Mouse (Mus musculus): ENCODE results near the gene Aph1c. TPM values are rescaled to one million over a fixed set of nuclear protein-coding genes. Genes with fewer than 3 reads are reported as not detected.

The Aph1c gene
- polyA plus RNA-seq, 1 experiment from 2014 or later: 4.0 TPM

DNA sequence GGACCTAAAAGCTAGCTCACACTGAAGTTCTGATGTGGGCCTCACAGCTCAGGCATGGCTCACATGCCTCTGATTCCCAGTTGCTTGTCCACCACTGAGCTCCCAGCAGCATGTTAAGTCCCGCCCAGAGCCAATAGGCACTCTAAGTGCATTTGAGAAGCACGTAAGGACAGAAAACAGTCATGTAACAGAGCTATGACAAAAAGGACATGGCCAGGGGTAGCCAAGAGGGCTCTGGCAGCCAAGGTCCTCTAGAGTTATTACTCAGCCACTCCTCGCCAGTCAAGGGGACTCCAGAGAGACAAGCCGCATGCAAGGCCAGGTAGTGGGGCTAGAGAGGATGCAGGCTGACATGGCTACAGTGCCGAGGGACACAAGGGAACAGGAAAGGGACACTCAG, 25.0 kb upstream of the Aph1c start:
- no peak overlapping the region for H3K4me2 ChIP-seq (replicated peaks; ENCODE audit: low read depth, low read length)
- no peaks in the 10 kb centered on the region; the same call in none of the 2 replicates for H3K36me3 ChIP-seq (ENCODE audit: control insufficient read depth, insufficient read depth, low read length)
- no peak overlapping the region for H3K4me3 ChIP-seq (ENCODE audit: low read depth, low read length)
- H3K27me3 ChIP-seq (ENCODE audit: control insufficient read depth, insufficient read depth, low read length): no peaks in the 10 kb centered on the region
- 89% methylated on average over 5 of the region's 5 CpGs for WGBS
- H3K27ac ChIP-seq (ENCODE audit: low read length): no peak overlapping the region
- H3K9me3 ChIP-seq (ENCODE audit: control insufficient read depth, low read depth, low read length): no peaks in the 10 kb centered on the region
- no peak for ATAC-seq (ENCODE audit: insufficient number of reproducible peaks, insufficient read depth, low FRiP score, low read depth)
- H3K9ac ChIP-seq (replicated peaks; ENCODE audit: low read depth, low read length): no peak overlapping the region
- H3K4me1 ChIP-seq (ENCODE audit: control insufficient read depth, insufficient read depth, low read length): peaks cover 3% of the 10 kb centered on the region; the same call in 1 of the 2 replicates

DNA sequence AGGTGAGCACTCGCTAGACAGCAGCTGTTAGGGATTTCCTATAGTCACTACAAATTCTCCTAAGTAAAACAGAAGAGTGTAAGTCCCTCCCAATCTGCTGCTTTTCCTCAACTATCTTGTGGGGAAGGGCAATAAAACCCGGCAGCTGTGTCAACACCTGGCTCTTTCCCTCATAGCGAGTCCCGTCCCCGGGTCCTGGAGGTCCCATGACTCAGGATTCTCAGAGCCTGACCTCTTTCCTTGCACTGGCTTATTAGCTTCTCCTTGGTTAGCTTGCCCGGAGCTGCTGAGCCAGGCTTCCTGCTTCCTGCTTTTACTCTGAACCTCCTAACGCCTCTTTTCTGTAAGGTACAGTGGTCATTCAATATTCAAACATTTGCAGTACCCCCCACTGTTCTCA, 21.3 kb upstream of the Aph1c start:
- H3K36me3 ChIP-seq (ENCODE audit: control insufficient read depth, insufficient read depth, low read length): no peaks in the 10 kb centered on the region; the same call in 1 of the 2 replicates
- no peak for ATAC-seq (ENCODE audit: insufficient number of reproducible peaks, insufficient read depth, low FRiP score, low read depth)
- WGBS: 38% methylated on average over 7 of the region's 7 CpGs
- H3K9ac ChIP-seq (replicated peaks; ENCODE audit: low read depth, low read length): no peak overlapping the region; the same call in 1 of the 2 replicates
- H3K4me3 ChIP-seq (ENCODE audit: low read depth, low read length): no peak overlapping the region
- no peaks in the 10 kb centered on the region for H3K9me3 ChIP-seq (ENCODE audit: control insufficient read depth, low read depth, low read length)
- no peak overlapping the region for H3K27ac ChIP-seq (ENCODE audit: low read length)
- H3K4me2 ChIP-seq (replicated peaks; ENCODE audit: low read depth, low read length): no peak overlapping the region
- H3K4me1 ChIP-seq (ENCODE audit: control insufficient read depth, insufficient read depth, low read length): peaks cover 9% of the 10 kb centered on the region
- H3K27me3 ChIP-seq (ENCODE audit: control insufficient read depth, insufficient read depth, low read length): no peaks in the 10 kb centered on the region

DNA sequence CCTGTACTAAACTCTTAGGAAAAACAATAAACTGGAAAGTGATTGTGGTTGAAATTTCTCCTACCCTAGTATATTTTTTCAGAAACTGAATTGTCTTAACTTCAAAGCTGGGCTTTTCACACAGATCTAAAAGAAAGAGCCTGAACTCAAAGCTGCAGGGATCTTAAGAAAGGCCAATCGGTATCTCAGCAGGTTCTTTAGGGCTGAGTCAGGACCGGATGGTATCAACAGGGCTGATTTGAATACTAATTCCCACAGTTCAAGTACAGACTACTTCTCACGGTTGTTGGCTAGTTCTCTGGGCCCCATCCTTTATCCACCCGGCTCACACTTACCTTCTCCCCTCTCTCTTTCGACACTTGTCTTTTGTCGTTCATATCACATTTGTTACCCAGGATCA, 18.1 kb upstream of the Aph1c start:
- 65% methylated on average over 6 of the region's 6 CpGs for WGBS
- Histone ChIP-seq H3K4me1 (ENCODE audit: control insufficient read depth, insufficient read depth, low read length) (peaks cover 12% of the 10 kb centered on the region), H3K36me3 (ENCODE audit: control insufficient read depth, insufficient read depth, low read length) (no peaks in the 10 kb centered on the region; the same call in 1 of the 2 replicates), H3K9ac (replicated peaks; ENCODE audit: low read depth, low read length) (no peak overlapping the region), H3K27me3 (ENCODE audit: control insufficient read depth, insufficient read depth, low read length) (no peaks in the 10 kb centered on the region), H3K4me3 (ENCODE audit: low read depth, low read length) (no peak overlapping the region), H3K27ac (ENCODE audit: low read length) (no peak overlapping the region), H3K4me2 (replicated peaks; ENCODE audit: low read depth, low read length) (no peak overlapping the region), H3K9me3 (ENCODE audit: control insufficient read depth, low read depth, low read length) (no peaks in the 10 kb centered on the region)
- no peak for ATAC-seq (ENCODE audit: insufficient number of reproducible peaks, insufficient read depth, low FRiP score, low read depth)

DNA sequence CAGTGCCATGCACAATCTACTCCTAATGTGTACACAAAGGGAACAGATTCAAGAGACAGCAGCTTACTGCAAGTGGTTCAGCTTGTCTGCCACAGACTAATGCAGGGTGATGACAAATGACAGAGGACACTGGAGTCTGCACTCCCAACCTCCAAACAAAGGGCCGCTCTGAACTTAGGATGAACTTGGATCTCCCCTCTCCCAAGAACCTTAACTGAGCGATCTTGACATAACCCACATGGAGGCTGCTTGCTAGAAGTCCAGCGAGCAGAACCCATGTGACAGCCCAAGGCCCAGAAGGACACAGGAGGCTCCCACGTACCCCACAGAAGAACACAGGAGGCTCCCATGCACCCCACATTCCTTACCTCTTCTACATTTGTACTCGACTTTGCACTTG, 16.4 kb upstream of the Aph1c start:
- ATAC-seq (ENCODE audit: insufficient number of reproducible peaks, insufficient read depth, low FRiP score, low read depth): no peak
- peaks cover 12% of the 10 kb centered on the region for H3K4me1 ChIP-seq (ENCODE audit: control insufficient read depth, insufficient read depth, low read length)
- H3K4me3 ChIP-seq (ENCODE audit: low read depth, low read length): no peak overlapping the region
- no peaks in the 10 kb centered on the region for H3K27me3 ChIP-seq (ENCODE audit: control insufficient read depth, insufficient read depth, low read length)
- H3K9me3 ChIP-seq (ENCODE audit: control insufficient read depth, low read depth, low read length): no peaks in the 10 kb centered on the region
- H3K36me3 ChIP-seq (ENCODE audit: control insufficient read depth, insufficient read depth, low read length): peaks cover 8% of the 10 kb centered on the region; the same call in 1 of the 2 replicates
- WGBS: 24% methylated on average over 5 of the region's 5 CpGs
- H3K9ac ChIP-seq (replicated peaks; ENCODE audit: low read depth, low read length): no peak overlapping the region
- H3K4me2 ChIP-seq (replicated peaks; ENCODE audit: low read depth, low read length): no peak overlapping the region
- peak overlapping the region; percentile 40; the same call in 1 of the 2 replicates for H3K27ac ChIP-seq (ENCODE audit: low read length)

DNA sequence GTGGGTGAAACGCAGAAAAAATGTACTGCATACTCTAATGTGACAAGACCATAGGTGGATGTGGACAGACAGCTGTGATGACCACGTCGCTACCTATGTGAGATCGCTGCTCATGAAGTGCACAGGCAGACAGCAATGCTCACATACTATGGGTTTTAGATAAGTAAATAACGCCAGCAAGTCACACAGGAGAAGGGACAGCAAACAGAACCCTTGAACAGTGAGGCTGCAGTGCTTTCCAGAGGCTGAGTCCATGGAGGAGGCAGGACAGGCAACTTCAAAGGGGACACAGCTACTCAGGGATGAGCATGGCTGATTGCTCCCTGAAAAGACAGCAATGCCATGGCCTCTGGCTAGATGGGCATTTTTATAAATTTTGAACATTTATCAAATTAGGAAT, 12.3 kb upstream of the Aph1c start:
- Histone ChIP-seq H3K9ac (replicated peaks; ENCODE audit: low read depth, low read length) (no peak overlapping the region), H3K9me3 (ENCODE audit: control insufficient read depth, low read depth, low read length) (no peaks in the 10 kb centered on the region), H3K4me3 (ENCODE audit: low read depth, low read length) (no peak overlapping the region), H3K4me1 (ENCODE audit: control insufficient read depth, insufficient read depth, low read length) (peaks cover 12% of the 10 kb centered on the region), H3K27me3 (ENCODE audit: control insufficient read depth, insufficient read depth, low read length) (no peaks in the 10 kb centered on the region), H3K27ac (ENCODE audit: low read length) (no peak overlapping the region), H3K36me3 (ENCODE audit: control insufficient read depth, insufficient read depth, low read length) (peaks cover 8% of the 10 kb centered on the region; the same call in 1 of the 2 replicates), H3K4me2 (replicated peaks; ENCODE audit: low read depth, low read length) (no peak overlapping the region)
- no peak for ATAC-seq (ENCODE audit: insufficient number of reproducible peaks, insufficient read depth, low FRiP score, low read depth)
- WGBS: 86% methylated on average over 5 of the region's 5 CpGs

DNA sequence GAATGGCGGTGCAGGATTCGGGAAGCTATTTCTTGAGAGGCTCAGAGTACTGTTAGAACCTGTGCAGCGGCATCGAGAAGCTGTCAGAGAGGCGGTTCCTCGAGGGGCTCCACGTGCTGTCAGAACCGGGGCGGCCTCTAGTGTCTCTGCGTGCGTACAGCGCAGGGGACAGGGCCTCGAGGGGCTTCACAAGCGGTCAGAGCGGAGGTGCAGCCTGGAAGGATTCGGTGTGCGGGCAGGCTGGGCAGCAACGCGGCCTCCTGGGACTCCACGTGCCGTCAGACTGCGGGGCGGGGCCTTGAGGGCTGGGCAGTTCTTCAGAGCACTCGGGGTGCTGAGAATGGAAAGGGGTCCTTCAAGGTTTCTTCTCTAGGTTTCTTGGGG, 563 bp upstream of the Aph1c start:
- H3K4me1 ChIP-seq (ENCODE audit: control insufficient read depth, insufficient read depth, low read length): 0 out of 2 replicates have a peak, but pooled peaks cover 3% of the 10 kb centered on the region
- H3K9ac ChIP-seq (replicated peaks; ENCODE audit: low read depth, low read length): no peak overlapping the region
- under 1% methylated on average over 24 of the region's 24 CpGs for WGBS
- H3K4me3 ChIP-seq (ENCODE audit: low read depth, low read length): peak overlapping the region; percentile 61
- peak; percentile 39; the same call in 1 of the 2 replicates for ATAC-seq (ENCODE audit: insufficient number of reproducible peaks, insufficient read depth, low FRiP score, low read depth)
- peak overlapping the region; percentile 99 for H3K4me2 ChIP-seq (replicated peaks; ENCODE audit: low read depth, low read length)
- H3K27me3 ChIP-seq (ENCODE audit: control insufficient read depth, insufficient read depth, low read length): no peaks in the 10 kb centered on the region
- no peaks in the 10 kb centered on the region for H3K36me3 ChIP-seq (ENCODE audit: control insufficient read depth, insufficient read depth, low read length)
- H3K9me3 ChIP-seq (ENCODE audit: control insufficient read depth, low read depth, low read length): no peaks in the 10 kb centered on the region
- H3K27ac ChIP-seq (ENCODE audit: low read length): no peak overlapping the region

DNA sequence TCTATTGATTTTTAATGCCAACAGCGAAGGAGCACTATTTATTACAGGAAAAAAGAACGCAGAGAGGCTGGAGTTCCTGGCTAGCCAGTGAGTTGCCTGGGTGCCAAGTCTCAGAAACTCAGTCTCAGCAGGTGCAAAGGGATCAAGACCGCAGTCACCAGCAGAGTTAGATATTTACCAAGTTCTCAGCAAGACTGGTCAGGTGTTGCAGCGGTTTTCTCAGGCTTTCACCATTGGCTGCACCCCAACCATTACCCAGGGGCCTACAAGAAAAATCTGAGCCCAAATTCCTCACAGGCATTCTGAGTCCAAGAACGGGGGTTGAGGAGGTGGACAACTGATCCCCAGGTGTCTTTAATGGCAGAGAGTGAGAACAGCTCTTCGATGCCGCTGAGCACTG, 675 bp downstream of the Aph1c start:
- H3K9me3 ChIP-seq (ENCODE audit: control insufficient read depth, low read depth, low read length): no peaks in the 10 kb centered on the region
- peak overlapping the region; percentile 61 for H3K4me3 ChIP-seq (ENCODE audit: low read depth, low read length)
- 22% methylated on average over 7 of the region's 7 CpGs for WGBS
- no peaks in the 10 kb centered on the region for H3K36me3 ChIP-seq (ENCODE audit: control insufficient read depth, insufficient read depth, low read length)
- H3K9ac ChIP-seq (replicated peaks; ENCODE audit: low read depth, low read length): no peak overlapping the region
- H3K4me2 ChIP-seq (replicated peaks; ENCODE audit: low read depth, low read length): peak overlapping the region; percentile 99
- 0 out of 2 replicates have a peak, but pooled peaks cover 3% of the 10 kb centered on the region for H3K4me1 ChIP-seq (ENCODE audit: control insufficient read depth, insufficient read depth, low read length)
- no peak for ATAC-seq (ENCODE audit: insufficient number of reproducible peaks, insufficient read depth, low FRiP score, low read depth)
- no peaks in the 10 kb centered on the region for H3K27me3 ChIP-seq (ENCODE audit: control insufficient read depth, insufficient read depth, low read length)
- H3K27ac ChIP-seq (ENCODE audit: low read length): no peak overlapping the region

DNA sequence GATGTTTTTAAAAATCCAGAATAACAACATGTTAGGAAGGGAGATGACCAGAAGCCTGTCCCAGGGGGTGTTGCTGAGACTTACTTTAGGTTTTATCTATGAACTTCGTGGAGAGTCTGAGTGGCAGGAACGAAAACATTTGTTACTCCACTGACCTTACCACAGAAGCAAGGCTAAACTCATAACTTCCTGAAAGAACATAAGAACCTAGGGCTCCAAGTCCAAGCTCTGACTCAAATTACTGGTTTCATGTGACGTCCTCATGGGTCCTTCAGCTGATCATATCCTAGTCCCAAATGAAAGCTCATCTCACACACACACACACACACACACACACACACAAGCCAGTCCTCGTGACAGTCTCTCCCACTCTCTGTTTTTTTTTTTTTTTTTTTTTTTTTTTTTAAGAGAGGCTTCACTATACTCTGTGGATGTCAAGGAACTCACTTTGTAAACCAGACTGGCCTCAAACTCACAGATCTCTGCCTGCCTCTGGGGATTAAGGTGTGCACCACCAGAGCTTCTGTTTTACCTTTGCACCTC, 2.1 kb downstream of the Aph1c start:
- no peak for ATAC-seq (ENCODE audit: insufficient number of reproducible peaks, insufficient read depth, low FRiP score, low read depth)
- no peaks in the 10 kb centered on the region for H3K27me3 ChIP-seq (ENCODE audit: control insufficient read depth, insufficient read depth, low read length)
- H3K36me3 ChIP-seq (ENCODE audit: control insufficient read depth, insufficient read depth, low read length): no peaks in the 10 kb centered on the region
- 55% methylated on average over 4 of the region's 4 CpGs for WGBS
- 0 out of 2 replicates have a peak, but pooled peaks cover 3% of the 10 kb centered on the region for H3K4me1 ChIP-seq (ENCODE audit: control insufficient read depth, insufficient read depth, low read length)
- H3K4me2 ChIP-seq (replicated peaks; ENCODE audit: low read depth, low read length): no peak overlapping the region
- no peaks in the 10 kb centered on the region for H3K9me3 ChIP-seq (ENCODE audit: control insufficient read depth, low read depth, low read length)
- no peak overlapping the region for H3K9ac ChIP-seq (replicated peaks; ENCODE audit: low read depth, low read length)
- H3K4me3 ChIP-seq (ENCODE audit: low read depth, low read length): no peak overlapping the region
- no peak overlapping the region for H3K27ac ChIP-seq (ENCODE audit: low read length)

DNA sequence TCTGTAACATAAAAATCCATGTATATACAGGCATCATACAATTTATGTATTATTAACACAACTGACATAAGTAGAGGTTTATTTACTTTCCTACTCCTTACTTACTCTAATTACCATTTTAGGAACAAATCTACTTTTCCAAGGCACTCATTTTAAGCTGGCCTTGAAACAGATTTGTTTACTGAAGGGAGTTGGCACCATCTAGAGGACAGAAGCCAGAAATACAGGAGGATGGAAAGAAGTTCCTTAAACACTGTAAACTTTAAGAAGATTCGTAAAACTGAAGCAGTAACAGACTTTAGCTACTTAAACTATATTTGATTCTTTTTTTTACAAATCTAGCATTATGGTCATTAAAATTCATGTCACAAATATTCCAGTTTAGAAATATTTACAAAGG, 8.5 kb downstream of the Aph1c start:
- H3K4me2 ChIP-seq (replicated peaks; ENCODE audit: low read depth, low read length): no peak overlapping the region
- H3K9me3 ChIP-seq (ENCODE audit: control insufficient read depth, low read depth, low read length): no peaks in the 10 kb centered on the region
- H3K4me1 ChIP-seq (ENCODE audit: control insufficient read depth, insufficient read depth, low read length): no peaks in the 10 kb centered on the region
- no peak overlapping the region for H3K4me3 ChIP-seq (ENCODE audit: low read depth, low read length)
- no peak overlapping the region for H3K9ac ChIP-seq (replicated peaks; ENCODE audit: low read depth, low read length)
- no peaks in the 10 kb centered on the region for H3K36me3 ChIP-seq (ENCODE audit: control insufficient read depth, insufficient read depth, low read length)
- no peaks in the 10 kb centered on the region for H3K27me3 ChIP-seq (ENCODE audit: control insufficient read depth, insufficient read depth, low read length)
- WGBS: 39% methylated on average over 1 of the region's 1 CpGs
- no peak for ATAC-seq (ENCODE audit: insufficient number of reproducible peaks, insufficient read depth, low FRiP score, low read depth)
- H3K27ac ChIP-seq (ENCODE audit: low read length): no peak overlapping the region

All from stomach, embryonic 14.5 days (tissue).